8 mouse cellular contexts compared by ENCODE assay signal in the genomic region with DNA sequence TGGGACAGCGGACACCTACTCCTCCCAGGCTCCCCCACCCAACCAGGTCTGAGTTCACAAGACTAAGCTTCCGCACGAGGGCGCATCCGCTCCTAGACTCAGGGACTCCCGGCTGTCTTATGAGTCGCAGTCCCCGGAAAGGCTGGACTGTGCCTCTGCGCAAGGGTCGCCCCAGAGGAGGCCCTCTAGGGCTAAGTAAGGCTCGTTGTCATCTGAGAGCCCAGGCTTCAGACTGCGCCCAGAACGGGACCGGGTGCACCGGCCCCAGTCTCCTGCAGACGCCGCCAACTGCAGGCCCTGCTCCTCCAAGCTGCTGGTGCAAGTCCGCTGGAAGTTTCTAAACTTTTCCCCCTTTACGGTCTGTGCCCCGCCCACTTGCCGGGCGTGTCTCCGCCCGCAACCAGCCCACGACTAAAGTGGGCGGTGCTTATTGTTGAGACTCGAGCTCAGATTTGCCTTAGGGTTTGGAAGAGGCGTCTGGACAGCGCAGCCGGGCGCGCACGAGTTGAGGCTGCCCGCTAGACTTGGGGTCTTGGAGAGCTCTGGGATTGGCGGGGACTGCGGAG. TPM values are rescaled to one million over a fixed set of nuclear protein-coding genes. Genes with fewer than 3 reads are reported as not detected.
DNase-seq lines count a peak whose midpoint lies in the region; ATAC-seq lines count a peak whose summit lies in the region.

No protein-coding gene starts in this region.

- no peak overlapping the region for H3K9ac ChIP-seq in forebrain, embryonic 14.5 days (ENCODE audit: low read length)

- no peaks in the 10 kb centered on the region for H3K4me1 ChIP-seq in forebrain, embryonic 14.5 days (ENCODE audit: control insufficient read depth, insufficient read depth, low read length)

- peaks cover 98% of the 10 kb centered on the region for H3K27me3 ChIP-seq in forebrain, embryonic 14.5 days (replicated peaks; ENCODE audit: control insufficient read depth, insufficient read depth, low read length)

- under 1% methylated on average over 35 of the region's 36 CpGs for WGBS in forebrain, embryonic 14.5 days

- H3K4me3 ChIP-seq in forebrain, embryonic 14.5 days (ENCODE audit: low read depth, low read length), result peak overlapping the region; percentile 14; the same call in 1 of the 2 replicates

- no peaks in the 10 kb centered on the region for H3K36me3 ChIP-seq in forebrain, embryonic 14.5 days (ENCODE audit: control insufficient read depth, insufficient read depth, low read length)

- DNase-seq in 3134 (ENCODE audit: extremely low read depth, insufficient read length, low spot score), result peak; percentile 99
- peak; percentile 65 to 66 for DNase-seq in adrenal gland, adult 18-20 months (ENCODE audit: low spot score in 2 of 2)
- peak; percentile 78 for DNase-seq in forebrain, embryonic 14.5 days (ENCODE audit: low spot score)
- DNase-seq in heart, postnatal 14 days, result peak; percentile 81 to 83
- DNase-seq in kidney, postnatal 36 days, result peak; percentile 70 to 80
- DNase-seq in lung, postnatal 4 days, result peak; percentile 79 to 87
- DNase-seq in right cerebral cortex, postnatal 14 days, result peak; percentile 68

- ATAC-seq in forebrain, embryonic 14.5 days, result peak; percentile 61
- ATAC-seq in monocyte, adult 5-6 weeks (replicated peaks; ENCODE audit: insufficient number of reproducible peaks, low FRiP score, low TSS enrichment, poor library complexity, severe bottlenecking), result no peak

- H3K4me2 ChIP-seq in forebrain, embryonic 14.5 days (ENCODE audit: low read length), result peak overlapping the region; percentile 43

- no peaks in the 10 kb centered on the region for H3K9me3 ChIP-seq in forebrain, embryonic 14.5 days (replicated peaks; ENCODE audit: control insufficient read depth, low read length)

- no peak overlapping the region for H3K27ac ChIP-seq in forebrain, embryonic 14.5 days (ENCODE audit: low read depth, low read length)

- intact Hi-C loops in heart, postnatal 14 days (cut with DNase I), result loop anchor here (5.0 kb wide), 1 partner anchor 92 kb away; no protein-coding TSS in a partner anchor

RNA-seq across cellular contexts. Expression of gene Foxl1, which starts 2.3 kb away (rescaled TPM):
- under 1 TPM; 0.26 to 0.27 TPM for total RNA-seq in adrenal gland, adult 18-20 months (2021)
- polyA plus RNA-seq in forebrain, embryonic 14.5 days (2014; fragmentation: Nextera tagmentation; extraction: Ambion mirVana), result 0.13 TPM in 1 of 2 replicates, not detected in the other
- under 1 TPM; 0.12 to 0.17 TPM for total RNA-seq in heart, postnatal 14 days (2021)
- total RNA-seq in monocyte, adult 5-6 weeks (2017), result 0.29 TPM in 1 of 3 replicates, not detected in the others

RNA-seq across cellular contexts. Expression of gene Foxc2, which starts 9.4 kb away (rescaled TPM):
- 1 to 10 TPM; 2.8 to 4.1 TPM for total RNA-seq in adrenal gland, adult 18-20 months (2021)
- polyA plus RNA-seq in forebrain, embryonic 14.5 days (2014; fragmentation: Nextera tagmentation; extraction: Ambion mirVana), result 1.1 and 2.1 TPM in 2 replicates
- total RNA-seq in heart, postnatal 14 days (2021), result 1 to 10 TPM; 2.4 to 2.6 TPM
- total RNA-seq in monocyte, adult 5-6 weeks (2017), result not detected in 3 replicates

RNA-seq across cellular contexts. Expression of gene Mthfsd, which starts 17.2 kb away (rescaled TPM):
- total RNA-seq in adrenal gland, adult 18-20 months (2021), result 10 to 100 TPM; 28.4 to 30.6 TPM
- polyA plus RNA-seq in forebrain, embryonic 14.5 days (2014; fragmentation: Nextera tagmentation; extraction: Ambion mirVana), result 47.4 and 47.6 TPM in 2 replicates
- 10 to 100 TPM; 13.5 to 17.3 TPM for total RNA-seq in heart, postnatal 14 days (2021)
- 11.7 to 18.2 TPM (median 13.1 TPM) in 3 replicates for total RNA-seq in monocyte, adult 5-6 weeks (2017)

RNA-seq across cellular contexts. Expression of gene Foxf1, which starts 41.2 kb away (rescaled TPM):
- total RNA-seq in adrenal gland, adult 18-20 months (2021), result under 1 TPM; 0.36 to 0.38 TPM
- 0.52 and 0.69 TPM in 2 replicates for polyA plus RNA-seq in forebrain, embryonic 14.5 days (2014; fragmentation: Nextera tagmentation; extraction: Ambion mirVana)
- total RNA-seq in heart, postnatal 14 days (2021), result under 1 TPM; 0.17 to 0.22 TPM
- total RNA-seq in monocyte, adult 5-6 weeks (2017), result 0.53 TPM in 1 of 3 replicates, not detected in the others
